Mouse (Mus musculus) kidney, adult 8-10 months (tissue): ENCODE data around the gene Abca15.
"Not testable (repeated sequence)": the region's sequence is repeated elsewhere in the genome, so short reads cannot be mapped to it uniquely, and the experiment has no call there.

Source experiments
- DNase-seq, 2 experiments: peaks; one replicate each; pipeline ENCODE4 v3.0.0; 2022

The Abca15 gene

GRCm38 (mm10) chr7:120328087-120328793 lies at the start of gene Abca15:
Gene Abca15 (plus strand): TSS chr7:120328670.
- DNase-seq = peak; percentile 54 to 80

- DNase-seq = peak; percentile 15 to 20
Measured at GRCm38 (mm10) chr7:120285286-120285685, 43.2 kb upstream of the Abca15 start.

- no peak for DNase-seq
Measured at GRCm38 (mm10) chr7:120316086-120316485, 12.4 kb upstream of the Abca15 start.

GRCm38 (mm10) chr7:120322963-120323362 lies 5.5 kb upstream of the Abca15 start:
- DNase-seq = no peak

GRCm38 (mm10) chr7:120325911-120326310 lies 2.6 kb upstream of the Abca15 start:
- not testable (repeated sequence) for DNase-seq

GRCm38 (mm10) chr7:120327220-120328073 lies 1.0 kb upstream of the Abca15 start:
- DNase-seq = peak; percentile 9 to 29

- DNase-seq = no peak
Measured at GRCm38 (mm10) chr7:120361159-120361558, 32.7 kb downstream of the Abca15 start.

- DNase-seq = no peak
Measured at GRCm38 (mm10) chr7:120409447-120409846, 81.0 kb downstream of the Abca15 start, which contains the start of gene Abca16. Gene Abca16 (plus strand): TSS chr7:120409647.

GRCm38 (mm10) chr7:120412391-120412790 lies 83.9 kb downstream of the Abca15 start:
- DNase-seq = no peak

- DNase-seq = no peak
Measured at GRCm38 (mm10) chr7:120426625-120427024, 98.2 kb downstream of the Abca15 start.

GRCm38 (mm10) chr7:120431464-120431863 lies 103.0 kb downstream of the Abca15 start:
- no peak for DNase-seq
